Mouse (Mus musculus): ENCODE data around the gene Npepl1. TPM values are rescaled to one million over a fixed set of nuclear protein-coding genes. Genes with fewer than 3 reads are reported as not detected.

Npepl1 gene
- polyA plus RNA-seq, 1 experiment from 2014 or later = 21.3 TPM

- no peak overlapping the region for H3K4me3 ChIP-seq
- H3K9ac ChIP-seq (replicated peaks) = no peak overlapping the region
- no peaks in the 10 kb centered on the region for H3K36me3 ChIP-seq
- H3K4me2 ChIP-seq (replicated peaks) = no peak overlapping the region
- no peaks in the 10 kb centered on the region for H3K27me3 ChIP-seq
- no peaks in the 10 kb centered on the region for H3K9me3 ChIP-seq
- no peak for ATAC-seq (replicated peaks)
- WGBS = 93% methylated on average over 8 of the region's 8 CpGs
- no peaks in the 10 kb centered on the region for H3K4me1 ChIP-seq
- no peak overlapping the region for H3K27ac ChIP-seq (replicated peaks)
Observed at GRCm38 (mm10) chr2:174132413-174132969, 22.3 kb downstream of the Npepl1 start.

GRCm38 (mm10) chr2:174159035-174159434 is 48.9 kb downstream of the Npepl1 start:
- no peak overlapping the region for H3K9ac ChIP-seq (replicated peaks)
- H3K4me1 ChIP-seq = no peaks in the 10 kb centered on the region
- no peak overlapping the region for H3K4me2 ChIP-seq (replicated peaks)
- H3K36me3 ChIP-seq = no peaks in the 10 kb centered on the region
- no peak for ATAC-seq (replicated peaks)
- no peaks in the 10 kb centered on the region for H3K27me3 ChIP-seq
- 82% methylated on average over 10 of the region's 10 CpGs for WGBS
- H3K4me3 ChIP-seq = no peak overlapping the region
- no peak overlapping the region for H3K27ac ChIP-seq (replicated peaks)
- H3K9me3 ChIP-seq = no peaks in the 10 kb centered on the region

GRCm38 (mm10) chr2:174160461-174160860 is 50.3 kb downstream of the Npepl1 start:
- 77% methylated on average over 3 of the region's 3 CpGs for WGBS
- Histone ChIP-seq H3K27me3 (no peaks in the 10 kb centered on the region), H3K36me3 (no peaks in the 10 kb centered on the region), H3K9ac (replicated peaks) (no peak overlapping the region), H3K9me3 (no peaks in the 10 kb centered on the region), H3K27ac (replicated peaks) (no peak overlapping the region), H3K4me3 (no peak overlapping the region), H3K4me2 (replicated peaks) (no peak overlapping the region), H3K4me1 (no peaks in the 10 kb centered on the region)
- ATAC-seq (replicated peaks) = no peak

Other genes starting within 250 kb of the Npepl1 start
- 17.1 and 17.4 TPM in 2 replicates for gene Stx16, start 34.0 kb upstream of the Npepl1 start, polyA plus RNA-seq (2015; fragmentation: Nextera tagmentation; extraction: Ambion mirVana)
- 1,144 and 1,250 TPM in 2 replicates for gene Gnas, start 174.0 kb downstream of the Npepl1 start, polyA plus RNA-seq (2015; fragmentation: Nextera tagmentation; extraction: Ambion mirVana)
- 6.7 and 7.5 TPM in 2 replicates for gene Gm20721, start 236.4 kb downstream of the Npepl1 start, polyA plus RNA-seq (2015; fragmentation: Nextera tagmentation; extraction: Ambion mirVana)